Mouse (Mus musculus): ENCODE data around the gene Patj. TPM values are rescaled to one million over a fixed set of nuclear protein-coding genes. Genes with fewer than 3 reads are reported as not detected.

Patj gene
- total RNA-seq, 2 experiments from 2014 or later: 4.7 to 5.9 TPM

DNA sequence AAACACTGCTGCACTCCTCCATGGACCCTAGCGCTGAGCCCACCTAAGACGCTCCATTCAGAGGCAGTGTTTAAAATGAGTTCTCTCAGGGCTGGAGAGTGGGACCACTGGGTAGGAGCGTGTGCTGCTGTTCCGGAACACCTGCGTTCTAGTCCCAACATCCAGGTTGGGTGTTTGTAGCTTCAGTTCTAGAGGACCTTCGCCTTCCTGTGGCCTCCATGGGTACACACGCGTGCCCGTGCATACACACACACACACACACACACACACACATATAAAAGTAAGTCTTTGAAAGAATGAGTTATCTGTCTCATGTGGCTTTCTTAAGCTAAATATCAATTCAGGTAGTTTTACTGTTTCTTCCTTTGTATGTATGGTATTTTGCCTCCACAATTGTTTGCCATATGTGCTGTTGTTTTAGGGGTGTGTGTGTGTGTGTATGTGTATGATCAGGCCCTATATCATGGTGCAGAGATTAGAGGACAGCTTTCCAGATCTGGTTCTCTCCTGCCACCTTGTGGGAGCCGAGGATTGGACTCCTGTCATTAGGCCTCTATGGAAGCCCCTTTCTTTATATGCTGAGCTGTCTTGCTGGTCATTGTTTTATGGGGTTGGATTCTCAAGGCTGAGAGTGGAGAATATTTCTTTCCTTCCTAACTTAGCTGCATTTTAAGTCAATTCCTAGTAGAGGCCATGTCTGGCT lies 49.0 kb downstream of the Patj start:
- peak; percentile 56 for DNase-seq

GRCm38 (mm10) chr4:98449564-98450263 lies 54.1 kb downstream of the Patj start:
- DNase-seq: no peak

- DNase-seq: no peak
Measured at GRCm38 (mm10) chr4:98450308-98450707, 54.7 kb downstream of the Patj start.

DNA sequence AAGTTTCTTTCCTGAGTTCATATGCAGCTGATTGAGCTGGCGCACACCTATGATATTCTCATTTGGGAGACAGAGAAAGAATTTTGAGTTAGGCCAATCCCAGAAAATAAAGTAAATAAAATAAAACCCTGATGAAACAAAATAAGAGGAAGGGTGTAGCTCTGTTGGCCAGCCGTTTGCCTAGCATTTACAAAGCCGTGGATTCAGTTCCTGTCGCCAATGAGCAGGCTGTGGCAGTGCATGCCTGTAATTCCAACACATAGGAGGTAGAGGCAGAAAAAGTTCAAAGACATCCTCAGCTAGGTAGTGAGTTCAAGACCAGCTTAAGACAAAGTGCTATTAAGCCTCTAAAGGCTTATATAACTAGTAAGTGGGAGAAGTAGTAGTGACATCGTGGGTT lies 55.2 kb downstream of the Patj start:
- DNase-seq: no peak

DNA sequence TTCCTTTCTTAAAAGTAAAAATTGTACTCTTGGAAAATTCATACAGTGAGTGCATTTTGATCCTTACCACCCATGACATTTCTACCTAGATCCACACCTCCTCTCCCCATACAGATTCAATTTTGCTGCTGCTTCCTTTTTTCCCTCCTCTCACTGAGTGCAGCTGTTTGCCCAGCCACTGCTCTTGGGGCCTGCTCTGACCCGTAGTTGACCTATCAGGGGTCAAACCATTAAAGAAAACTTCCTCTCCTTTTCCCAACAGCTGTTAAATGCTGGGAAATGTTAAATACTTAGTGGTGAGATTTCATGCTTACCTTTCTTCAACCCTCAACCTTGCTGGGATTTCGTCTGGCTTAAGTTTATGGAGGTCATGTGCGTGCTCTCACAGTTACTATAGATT lies 55.7 kb downstream of the Patj start:
- DNase-seq: no peak

- no peak for DNase-seq
Measured at GRCm38 (mm10) chr4:98452725-98453124, 57.1 kb downstream of the Patj start.

DNA sequence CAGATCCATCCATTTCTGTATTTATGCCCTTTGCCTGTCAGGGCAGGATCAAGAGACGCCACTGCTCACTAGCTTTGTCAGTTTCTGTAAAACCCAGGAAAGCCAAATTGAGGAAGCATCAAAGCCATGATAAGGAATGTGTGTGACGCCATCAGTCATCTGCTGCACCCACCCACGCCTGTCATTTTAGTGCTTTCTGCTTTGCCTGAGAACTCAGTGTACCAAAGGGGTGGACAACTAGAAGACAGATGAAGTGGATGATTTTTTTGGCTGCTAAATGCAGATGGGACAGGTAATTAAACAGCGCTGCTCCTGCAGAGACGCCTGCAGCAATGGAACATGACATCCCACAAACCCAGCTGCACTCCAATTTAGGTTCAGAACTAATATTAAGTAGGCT lies 57.6 kb downstream of the Patj start:
- no peak for DNase-seq

GRCm38 (mm10) chr4:98455352-98455751 lies 59.8 kb downstream of the Patj start:
- no peak for DNase-seq

DNA sequence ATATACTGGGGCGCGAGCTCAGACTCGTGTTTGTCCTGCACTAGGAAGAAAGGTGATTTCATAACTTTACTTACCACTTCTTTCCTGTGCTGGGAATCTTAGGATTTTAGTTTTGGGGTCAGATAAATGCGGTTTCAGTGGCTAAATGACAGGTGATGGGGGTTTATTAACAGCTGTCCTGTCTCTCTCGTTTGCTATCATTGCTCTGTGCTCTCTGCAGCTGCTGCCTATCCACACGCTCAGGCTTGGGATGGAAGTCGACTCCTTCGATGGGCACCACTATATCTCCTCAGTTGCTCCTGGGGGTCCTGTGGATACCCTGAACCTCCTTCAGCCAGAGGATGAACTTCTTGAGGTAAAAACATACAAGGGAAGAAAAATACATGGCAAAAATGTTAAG lies 60.3 kb downstream of the Patj start:
- no peak for DNase-seq

- no peak for DNase-seq
Measured at GRCm38 (mm10) chr4:98461804-98462341, 66.3 kb downstream of the Patj start.

DNA sequence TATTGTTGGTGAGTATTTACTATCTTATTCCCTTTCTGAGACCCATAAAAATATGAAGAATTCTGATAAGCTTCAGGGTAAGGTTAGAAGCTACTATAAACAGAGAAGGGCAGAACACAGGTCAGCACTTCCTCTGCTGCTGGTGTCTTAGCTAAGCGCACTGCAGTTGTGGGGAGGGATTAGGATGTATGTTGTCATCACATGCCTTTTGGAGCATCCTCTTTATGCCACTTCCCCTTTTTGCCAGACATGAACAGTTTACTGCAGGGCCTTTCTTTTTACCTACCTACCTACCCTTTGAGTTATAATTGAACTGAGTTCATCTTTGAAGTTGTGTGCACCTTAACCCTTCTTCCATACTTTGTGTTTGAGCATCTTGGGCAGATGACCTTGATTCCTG lies 69.9 kb downstream of the Patj start:
- no peak for DNase-seq

- DNase-seq: no peak
Measured at GRCm38 (mm10) chr4:98465886-98466285, 70.3 kb downstream of the Patj start.

DNA sequence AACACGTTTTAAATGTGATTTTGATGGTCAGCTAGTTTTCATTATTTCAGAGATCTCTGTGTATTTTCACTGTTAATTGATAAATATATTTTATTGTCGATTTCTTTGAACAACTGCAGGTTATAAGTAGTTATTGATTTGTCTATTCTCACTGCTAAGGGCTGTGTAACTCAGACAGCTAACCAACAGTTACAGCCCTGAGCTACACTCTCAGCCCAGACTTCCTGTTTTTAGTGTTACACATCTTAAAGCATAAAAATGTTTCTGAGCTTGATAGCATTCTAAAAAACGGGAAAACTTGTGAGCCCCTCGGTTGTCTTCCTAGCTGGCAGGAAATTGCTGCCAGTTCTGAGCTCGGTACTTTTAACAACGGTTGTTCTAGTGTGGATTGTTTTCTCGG lies 75.8 kb downstream of the Patj start:
- DNase-seq: no peak

DNA sequence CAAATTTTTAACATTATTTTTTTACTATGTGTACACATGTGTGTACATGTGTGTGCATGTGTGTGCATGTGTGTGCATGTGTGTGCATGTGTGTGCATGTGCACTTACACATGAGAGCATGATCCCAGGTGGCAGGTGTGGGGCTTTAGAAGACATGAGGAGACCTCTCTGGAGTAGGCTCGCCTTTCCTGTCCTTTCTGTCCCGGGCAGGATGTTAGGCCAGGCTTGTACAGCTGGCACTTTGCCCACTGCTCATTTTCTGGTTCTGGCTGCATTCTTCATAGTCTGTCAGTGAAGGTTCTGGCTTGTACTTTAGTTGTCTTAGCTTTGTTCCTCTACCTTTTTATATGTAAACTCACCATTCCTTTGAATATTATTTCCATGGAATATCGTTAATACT lies 77.9 kb downstream of the Patj start:
- DNase-seq: peak; percentile 22

DNA sequence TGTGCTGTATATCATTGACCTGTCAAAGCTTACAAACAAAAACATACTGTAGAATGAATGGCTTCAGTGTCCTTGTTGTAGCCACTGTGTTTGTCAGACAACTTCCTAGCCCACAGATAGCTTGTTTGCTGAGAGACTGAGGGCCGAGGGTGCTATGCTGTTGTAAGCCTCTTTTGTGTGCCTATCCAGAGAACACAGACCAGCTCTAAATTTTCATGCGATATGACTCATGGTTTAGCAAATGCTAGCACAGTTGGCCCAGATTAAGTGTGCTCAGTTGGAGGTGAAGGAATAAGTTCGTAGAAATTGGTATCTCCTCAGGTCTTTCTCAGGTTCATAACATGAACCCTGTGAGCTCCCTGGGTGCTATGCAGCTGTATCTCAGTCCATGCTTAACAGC lies 82.4 kb downstream of the Patj start:
- no peak for DNase-seq

DNA sequence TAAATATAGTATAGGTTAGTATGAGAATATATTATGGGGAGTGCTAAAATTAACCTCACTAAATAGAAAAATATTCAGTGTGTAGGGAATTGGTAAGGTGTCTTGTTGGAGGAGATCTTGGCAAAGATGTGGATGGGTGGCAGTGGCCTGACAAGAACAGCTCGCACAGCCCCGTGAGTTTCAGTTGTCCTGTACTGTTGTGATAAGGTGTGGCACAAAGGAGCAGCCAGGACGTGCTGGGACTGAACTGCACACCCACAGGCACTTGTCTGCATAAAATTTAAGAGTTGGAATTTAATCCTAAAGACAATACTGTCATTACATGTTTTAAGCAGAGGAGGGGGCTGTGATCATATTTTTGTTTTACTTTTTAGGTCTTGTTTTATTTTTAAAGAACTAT lies 90.9 kb downstream of the Patj start:
- DNase-seq: no peak

GRCm38 (mm10) chr4:98486901-98487300 lies 91.3 kb downstream of the Patj start:
- no peak for DNase-seq

- DNase-seq: no peak
Measured at GRCm38 (mm10) chr4:98489386-98489785, 93.8 kb downstream of the Patj start.

- DNase-seq: no peak
Measured at GRCm38 (mm10) chr4:98498341-98498740, 102.8 kb downstream of the Patj start.

- no peak for DNase-seq
Measured at GRCm38 (mm10) chr4:98500182-98500581, 104.6 kb downstream of the Patj start.

DNA sequence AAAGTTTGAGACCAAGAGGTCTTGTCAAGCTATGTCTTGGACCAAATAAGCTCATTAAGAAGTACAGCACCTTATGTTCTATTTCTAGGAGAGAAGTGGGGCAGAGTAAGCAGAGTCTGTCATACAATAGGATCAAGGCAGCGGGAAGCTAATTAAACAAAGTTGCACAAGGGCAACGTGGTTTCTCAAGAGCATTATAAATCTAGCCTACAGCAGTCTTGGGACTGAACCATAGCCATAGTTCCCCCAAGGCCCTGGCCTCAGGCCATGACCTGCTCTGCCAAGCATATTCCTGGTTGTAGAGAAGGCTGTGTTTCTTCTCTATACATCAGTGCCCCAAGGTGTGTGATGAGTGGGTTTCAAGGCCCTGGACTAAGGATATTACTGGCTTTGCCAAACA lies 105.3 kb downstream of the Patj start:
- DNase-seq: no peak

DNA sequence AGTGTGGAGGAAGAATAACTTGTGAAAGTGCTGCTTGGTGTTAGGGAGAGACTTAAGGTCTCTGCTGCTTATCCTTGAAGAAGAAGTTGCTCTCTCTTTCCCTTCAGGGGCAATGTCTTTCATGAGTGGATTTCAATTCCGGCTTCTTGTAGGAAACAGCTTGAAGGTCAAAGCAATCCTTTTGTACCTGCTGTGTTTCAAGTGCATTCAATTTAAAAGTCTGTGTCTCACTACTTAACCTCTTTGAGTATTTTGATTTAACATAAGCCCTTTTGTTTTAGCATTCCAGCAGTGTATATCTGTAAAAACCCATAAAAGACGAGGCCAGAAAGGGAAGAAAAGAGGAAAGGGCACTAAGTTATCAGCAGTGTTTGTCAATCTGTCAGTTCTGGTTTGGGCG lies 109.2 kb downstream of the Patj start:
- DNase-seq: no peak

GRCm38 (mm10) chr4:98508471-98509271 lies 113.1 kb downstream of the Patj start:
- no peak for DNase-seq
